Mouse (Mus musculus) CH12.LX (cell line): ENCODE measurements around the gene Trmt61a. TPM values are rescaled to one million over a fixed set of nuclear protein-coding genes. Genes with fewer than 3 reads are reported as not detected.

Experiments
- DNase-seq: peaks from one replicate; pipeline ENCODE4 v3.0.0-alpha.2; 2013; ENCODE audit errors: extremely low read depth
- H3K27ac ChIP-seq: 2 replicates; pipeline ENCODE4 v1.5.1; 2012; ENCODE audit warnings: low read depth, mild to moderate bottlenecking, control low read depth, moderate library complexity; ENCODE audit not compliant: insufficient read depth
- H3K27me3 ChIP-seq: replicated peaks from 2 replicates; pipeline ENCODE3; 2012; ENCODE audit warnings: inconsistent platforms
- H3K36me3 ChIP-seq, 2 experiments: replicated peaks in 1 of 2; 2 replicates each; pipeline versions ENCODE3 to v1.6.1; 2012; ENCODE audit warnings: inconsistent platforms in 1 of 2, low read length in 1 of 2, mild to moderate bottlenecking in 1 of 2, mixed read lengths in 1 of 2, moderate library complexity in 1 of 2; ENCODE audit not compliant: control insufficient read depth in 1 of 2, insufficient read depth in 1 of 2
- H3K4me1 ChIP-seq, 2 experiments: 2 replicates each; pipeline ENCODE4 v1.6.1; 2012; ENCODE audit warnings: inconsistent platforms in 1 of 2, moderate library complexity in 1 of 2; ENCODE audit not compliant: insufficient read depth in 2 of 2, control insufficient read depth in 1 of 2
- H3K4me2 ChIP-seq: 2 replicates; pipeline ENCODE4 v1.6.1; 2012; ENCODE audit warnings: low read depth, mild to moderate bottlenecking, control low read depth; ENCODE audit not compliant: poor library complexity, insufficient read depth, severe bottlenecking
- H3K4me3 ChIP-seq, 3 experiments: fragments of 150-350 bp in 1 of 3; sonication (generic) in 1 of 3; replicated peaks in 1 of 3; 2 replicates each; pipeline versions ENCODE3 to v1.5.1; 2011 to 2012; ENCODE audit warnings: low read depth in 2 of 3, low read length in 2 of 3, mild to moderate bottlenecking in 2 of 3, moderate library complexity in 2 of 3, control low read depth in 1 of 3, improper control_type of control experiment in 1 of 3, inconsistent platforms in 1 of 3, mixed read lengths in 1 of 3; ENCODE audit not compliant: poor library complexity in 1 of 3
- H3K79me2 ChIP-seq: replicated peaks from 2 replicates; pipeline ENCODE4 v1.6.1; 2012; ENCODE audit warnings: mild to moderate bottlenecking, moderate library complexity; ENCODE audit not compliant: control insufficient read depth, poor library complexity, insufficient read depth, severe bottlenecking; ENCODE audit errors: extremely low read depth
- H3K9ac ChIP-seq: 2 replicates; pipeline ENCODE4 v1.6.1; 2012; ENCODE audit warnings: low read depth, mild to moderate bottlenecking, control low read depth, moderate library complexity; ENCODE audit not compliant: insufficient read depth
- H3K9me3 ChIP-seq: replicated peaks from 2 replicates; pipeline ENCODE3; 2012; ENCODE audit warnings: low read length, inconsistent platforms, mixed read lengths
- BHLHE40 ChIP-seq: IDR thresholded peaks from 2 replicates; pipeline ENCODE4 v1.6.1; 2011; ENCODE audit warnings: mild to moderate bottlenecking, low read depth, low read length, improper control_type of control experiment
- CHD1 ChIP-seq: IDR thresholded peaks from 2 replicates; pipeline ENCODE4 v1.6.1; 2012; ENCODE audit warnings: low read depth, low read length, improper control_type of control experiment, inconsistent platforms
- CHD2 ChIP-seq: IDR thresholded peaks from 2 replicates; pipeline ENCODE4 v1.6.1; 2011; ENCODE audit warnings: low read length, improper control_type of control experiment
- CTCF ChIP-seq, 2 experiments: IDR thresholded peaks in 1 of 2; conservative IDR thresholded peaks in 1 of 2; 2 replicates each; pipeline ENCODE4 v1.5.1; 2011 to 2012; ENCODE audit warnings: low read depth in 2 of 2, low read length in 2 of 2, improper control_type of control experiment in 1 of 2, inconsistent platforms in 1 of 2, mild to moderate bottlenecking in 1 of 2, moderate library complexity in 1 of 2
- E2F4 ChIP-seq: IDR thresholded peaks from 2 replicates; pipeline ENCODE4 v1.6.1; 2011; ENCODE audit warnings: low read depth, low read length, improper control_type of control experiment; ENCODE audit not compliant: insufficient replicate concordance
- ELF1 ChIP-seq: IDR thresholded peaks from 2 replicates; pipeline ENCODE4 v1.6.1; 2014; ENCODE audit warnings: low read depth, mild to moderate bottlenecking, inconsistent platforms, low read length, improper control_type of control experiment
- EP300 ChIP-seq: IDR thresholded peaks from 2 replicates; pipeline ENCODE4 v1.6.1; 2011; ENCODE audit warnings: low read length, improper control_type of control experiment
- ETS1 ChIP-seq: conservative IDR thresholded peaks from 2 replicates; pipeline ENCODE4 v1.6.1; 2012; ENCODE audit warnings: low read depth, mild to moderate bottlenecking, inconsistent platforms, low read length, improper control_type of control experiment, moderate library complexity
- GABPA ChIP-seq: IDR thresholded peaks from 2 replicates; pipeline ENCODE4 v1.6.1; 2012; ENCODE audit warnings: low read depth, low read length, improper control_type of control experiment, inconsistent platforms; ENCODE audit not compliant: insufficient replicate concordance
- HCFC1 ChIP-seq: IDR thresholded peaks from 2 replicates; pipeline ENCODE4 v1.6.1; 2012; ENCODE audit warnings: low read depth, mild to moderate bottlenecking, inconsistent platforms, low read length, improper control_type of control experiment
- IRF4 ChIP-seq: IDR thresholded peaks from 2 replicates; pipeline ENCODE4 v1.6.1; 2014; ENCODE audit warnings: low read depth, mild to moderate bottlenecking, inconsistent platforms, low read length, improper control_type of control experiment
- JUN ChIP-seq: IDR thresholded peaks from 2 replicates; pipeline ENCODE4 v1.6.1; 2011; ENCODE audit warnings: low read depth, mild to moderate bottlenecking, low read length, improper control_type of control experiment, moderate library complexity; ENCODE audit not compliant: insufficient read depth
- JUND ChIP-seq: conservative IDR thresholded peaks from 2 replicates; pipeline ENCODE4 v1.6.1; 2011; ENCODE audit warnings: low read depth, low read length, improper control_type of control experiment
- KAT2A ChIP-seq: IDR thresholded peaks from 2 replicates; pipeline ENCODE4 v1.6.1; 2012; ENCODE audit warnings: low read length, improper control_type of control experiment, inconsistent platforms; ENCODE audit not compliant: insufficient replicate concordance
- MAFK ChIP-seq: IDR thresholded peaks from 2 replicates; pipeline ENCODE4 v1.6.1; 2011; ENCODE audit warnings: low read length, improper control_type of control experiment; ENCODE audit not compliant: insufficient replicate concordance
- MAX ChIP-seq: IDR thresholded peaks from 2 replicates; pipeline ENCODE4 v1.6.1; 2011; ENCODE audit warnings: low read length, improper control_type of control experiment
- MAZ ChIP-seq: IDR thresholded peaks from 2 replicates; pipeline ENCODE4 v1.6.1; 2012; ENCODE audit warnings: low read depth, mild to moderate bottlenecking, inconsistent platforms, low read length, improper control_type of control experiment, moderate library complexity
- MEF2A ChIP-seq: IDR thresholded peaks from 2 replicates; pipeline ENCODE4 v1.6.1; 2014; ENCODE audit warnings: low read depth, mild to moderate bottlenecking, inconsistent platforms, low read length, improper control_type of control experiment, borderline replicate concordance
- MXI1 ChIP-seq: IDR thresholded peaks from 2 replicates; pipeline ENCODE4 v1.6.1; 2011; ENCODE audit warnings: mild to moderate bottlenecking, low read depth, low read length, improper control_type of control experiment
- MYC ChIP-seq: IDR thresholded peaks from 2 replicates; pipeline ENCODE4 v1.6.1; 2011; ENCODE audit warnings: low read depth, mild to moderate bottlenecking, improper control_type of control experiment, low read length
- NELFE ChIP-seq: IDR thresholded peaks from 2 replicates; pipeline ENCODE4 v1.6.1; 2011; ENCODE audit warnings: low read depth, low read length, improper control_type of control experiment
- NRF1 ChIP-seq: IDR thresholded peaks from 2 replicates; pipeline ENCODE4 v1.6.1; 2014; ENCODE audit warnings: low read depth, mild to moderate bottlenecking, inconsistent platforms, low read length, improper control_type of control experiment, moderate library complexity
- PAX5 ChIP-seq: IDR thresholded peaks from 2 replicates; pipeline ENCODE4 v1.6.1; 2012; ENCODE audit warnings: low read length, inconsistent platforms, mixed read lengths
- POLR2A ChIP-seq: IDR thresholded peaks from 2 replicates; pipeline ENCODE4 v1.6.1; 2011; ENCODE audit warnings: low read depth, mild to moderate bottlenecking, improper control_type of control experiment, low read length
- POLR2AphosphoS2 ChIP-seq: IDR thresholded peaks from 2 replicates; pipeline ENCODE4 v1.6.1; 2011; ENCODE audit warnings: low read depth, low read length, improper control_type of control experiment
- RAD21 ChIP-seq: IDR thresholded peaks from 2 replicates; pipeline ENCODE4 v1.6.1; 2011; ENCODE audit warnings: low read depth, mild to moderate bottlenecking, low read length, improper control_type of control experiment, moderate library complexity
- RCOR1 ChIP-seq: conservative IDR thresholded peaks from 2 replicates; pipeline ENCODE4 v1.6.1; 2012; ENCODE audit warnings: low read depth, mild to moderate bottlenecking, inconsistent platforms, low read length, improper control_type of control experiment
- SIN3A ChIP-seq: IDR thresholded peaks from 2 replicates; pipeline ENCODE4 v1.6.1; 2012; ENCODE audit warnings: low read length, improper control_type of control experiment, inconsistent platforms
- SMC3 ChIP-seq: IDR thresholded peaks from 2 replicates; pipeline ENCODE4 v1.6.1; 2011; ENCODE audit warnings: low read depth, low read length, improper control_type of control experiment
- TBP ChIP-seq: conservative IDR thresholded peaks from 2 replicates; pipeline ENCODE4 v1.6.1; 2011; ENCODE audit warnings: low read depth, low read length, improper control_type of control experiment
- TCF12 ChIP-seq: IDR thresholded peaks from 2 replicates; pipeline ENCODE4 v1.6.1; 2014; ENCODE audit warnings: low read depth, mild to moderate bottlenecking, inconsistent platforms, low read length, improper control_type of control experiment
- UBTF ChIP-seq: IDR thresholded peaks from 2 replicates; pipeline ENCODE4 v1.6.1; 2012; ENCODE audit warnings: low read depth, mild to moderate bottlenecking, inconsistent platforms, low read length, improper control_type of control experiment, moderate library complexity
- USF1 ChIP-seq: IDR thresholded peaks from 2 replicates; pipeline ENCODE4 v1.6.1; 2014; ENCODE audit warnings: low read depth, mild to moderate bottlenecking, inconsistent platforms, low read length, improper control_type of control experiment
- USF2 ChIP-seq: conservative IDR thresholded peaks from 2 replicates; pipeline ENCODE4 v1.6.1; 2011; ENCODE audit warnings: low read depth, low read length, improper control_type of control experiment
- ZC3H11A ChIP-seq: IDR thresholded peaks from 2 replicates; pipeline ENCODE4 v1.6.1; 2012; ENCODE audit warnings: low read depth, mild to moderate bottlenecking, inconsistent platforms, low read length, improper control_type of control experiment
- ZKSCAN1 ChIP-seq: IDR thresholded peaks from 2 replicates; pipeline ENCODE4 v1.6.1; 2012; ENCODE audit warnings: low read depth, inconsistent platforms, low read length, improper control_type of control experiment, borderline replicate concordance
- ZMIZ1 ChIP-seq: IDR thresholded peaks from 2 replicates; pipeline ENCODE4 v1.6.1; 2012; ENCODE audit warnings: low read depth, mild to moderate bottlenecking, inconsistent platforms, low read length, improper control_type of control experiment
- ZNF384 ChIP-seq: IDR thresholded peaks from 2 replicates; pipeline ENCODE4 v1.6.1; 2012; ENCODE audit warnings: low read depth, low read length, improper control_type of control experiment, inconsistent platforms
- dilution Hi-C: fragments of 300-500 bp; cut with MboI; formaldehyde crosslinking; loops from 2 replicates; pipeline ENCODE4 v1.14.3; 2020; ENCODE audit warnings: low sequenced_read_pairs; ENCODE audit not compliant: extremely low pct_unique_long_range_greater_than_20kb, extremely low pct_ligation_motif_present
- in situ Hi-C: fragments of 300-500 bp; cut with MboI; formaldehyde crosslinking; loops from 3 replicates; pipeline ENCODE4 v1.14.3; 2019; ENCODE audit warnings: low sequenced_read_pairs, low pct_ligation_motif_present, low pct_unique_long_range_greater_than_20kb, mixed read lengths
- polyA plus RNA-seq: library from polyadenylated mRNA; unstranded; fragments of >175 nt; gene quantifications from 2 replicates; pipeline ENCODE4 v1.2.1, GENCODE M21; 2012; ENCODE audit warnings: low read depth; ENCODE audit not compliant: insufficient read length
- total RNA-seq, 2 experiments: library from RNA; depleted of rRNA; stranded (reverse); fragments of 300-350 nt in 1 of 2; fragments of >200 nt in 1 of 2; gene quantifications; 2 replicates each; pipeline ENCODE4 v1.2.3; 2012 to 2014

The Trmt61a gene
- total and polyA plus RNA-seq, 3 experiments = 21.8 to 37.4 (median 34.1) TPM

GRCm38 (mm10) chr12:111731822-111732807 is 54.2 kb downstream of the Trmt61a start:
- Histone ChIP-seq H3K79me2 (no peaks in the 10 kb centered on the region), H3K4me3 (no peak overlapping the region), H3K4me1 (no peaks in the 10 kb centered on the region), H3K27ac (no peak overlapping the region), H3K27me3 (no peaks in the 10 kb centered on the region), H3K4me2 (no peak overlapping the region), H3K9ac (no peak overlapping the region), H3K36me3 (peaks cover 29 to 73% of the 10 kb centered on the region in 2 experiments), H3K9me3 (peaks cover 2% of the 10 kb centered on the region)
- in situ Hi-C loops (loop anchor here (10.0 kb wide), 1 partner anchor 143 kb away; no protein-coding TSS in a partner anchor), dilution Hi-C loops (no loop called here)
- peak; percentile 45 for DNase-seq
- TF ChIP-seq MEF2A (no peak), CTCF (conservative IDR thresholded peaks at IDR 0.05 in 1 of 2, IDR thresholded peaks at IDR 0.05 in 1 of 2; ENCODE audit: low read depth in 2 of 2, low read length in 2 of 2) (peak in 1 of 2 experiments; percentile 67; a peak in 2 of 4 replicates), EP300 (no peak), E2F4 (no peak), NRF1 (peak; percentile 75), GABPA (no peak), USF2 (no peak), PAX5 (no peak), MAX (no peak; the same call in 1 of the 2 replicates), ZKSCAN1 (no peak), ZMIZ1 (no peak), TBP (no peak), ELF1 (no peak), NELFE (no peak), KAT2A (no peak), ETS1 (no peak), SMC3 (peak; percentile 45), MYC (no peak), MAFK (no peak), UBTF (no peak), HCFC1 (no peak), TCF12 (no peak), USF1 (no peak), RAD21 (peak; percentile 53), BHLHE40 (peak; percentile 63), JUND (no peak), CHD1 (no peak), RCOR1 (no peak), ZNF384 (no peak), JUN (no peak), IRF4 (no peak), ZC3H11A (no peak), SIN3A (no peak), MXI1 (no peak), MAZ (no peak), POLR2AphosphoS2 (no peak), CHD2 (no peak), POLR2A (no peak)
